In genomic region chr11:53520122-53520978, GRCm38 (mm10) we compare ENCODE assay signal across 9 mouse cellular contexts. TPM values are rescaled to one million over a fixed set of nuclear protein-coding genes. Genes with fewer than 3 reads are reported as not detected.
DNase-seq lines count a peak whose midpoint lies in the region; ATAC-seq lines count a peak whose summit lies in the region.
"Had no signal": no experiment of that assay in that cellular context is flagged by ENCODE, and none has a peak within 500 bp of the region (broad histone marks: within the 10 kb centered on the region; RNA-seq: fewer than 3 reads in every experiment).

No protein-coding gene starts in this region.

- DNase-seq in ZHBTc4 (ENCODE audit: low read depth, low spot score): peak; percentile 61
- peak; percentile 74 to 79 for DNase-seq in cerebellum, postnatal 14 days
- peak; percentile 40 to 57 for DNase-seq in frontal cortex, postnatal 25 days (ENCODE audit: low spot score in 2 of 2)
- peak; percentile 30 for DNase-seq in hindbrain, embryonic 14.5 days (ENCODE audit: low spot score)
- DNase-seq in left cerebral cortex, adult 8-10 months (ENCODE audit: low spot score in 2 of 2): peak; percentile 54 to 82
- peak; percentile 65 for DNase-seq in lung, postnatal 4 days
- DNase-seq in right cerebral cortex, postnatal 25 days: peak; percentile 81

- no peaks in the 10 kb centered on the region for H3K36me3 ChIP-seq in hindbrain, embryonic 14.5 days (replicated peaks; ENCODE audit: control insufficient read depth, insufficient read depth)

- peak overlapping the region; percentile 78 for H3K4me3 ChIP-seq in hindbrain, embryonic 14.5 days (replicated peaks; ENCODE audit: low read length)

- no peaks in the 10 kb centered on the region for H3K9me3 ChIP-seq in hindbrain, embryonic 14.5 days (ENCODE audit: control insufficient read depth, low read length)

- peak overlapping the region; percentile 57 for H3K4me2 ChIP-seq in hindbrain, embryonic 14.5 days (replicated peaks)

- peak overlapping the region; percentile 48 for H3K27ac ChIP-seq in hindbrain, embryonic 14.5 days

- no peak; the same call in none of the 2 replicates for ATAC-seq in hindbrain, embryonic 14.5 days (ENCODE audit: low FRiP score)
- ATAC-seq in monocyte, adult 5-6 weeks (replicated peaks; ENCODE audit: insufficient number of reproducible peaks, low FRiP score, low TSS enrichment, poor library complexity, severe bottlenecking): no peak

- WGBS in hindbrain, embryonic 14.5 days: 3% methylated on average over 24 of the region's 24 CpGs

- H3K4me1 ChIP-seq in hindbrain, embryonic 14.5 days (replicated peaks; ENCODE audit: control insufficient read depth, insufficient read depth, low read length): peaks cover 11% of the 10 kb centered on the region

- H3K27me3 ChIP-seq in hindbrain, embryonic 14.5 days (ENCODE audit: control insufficient read depth, insufficient read depth, low read length): peaks cover 10% of the 10 kb centered on the region

- H3K9ac ChIP-seq in hindbrain, embryonic 14.5 days: peak overlapping the region; percentile 91

RNA-seq across cellular contexts. Expression of gene Sept8, which starts 1.3 kb away (rescaled TPM):
- 21.6 and 23.7 TPM in 2 replicates for polyA plus RNA-seq in hindbrain, embryonic 14.5 days (2014; fragmentation: Nextera tagmentation; extraction: Ambion mirVana)
- total RNA-seq in left cerebral cortex, adult 8-10 months (2022): 100 to 1,000 TPM; 279 to 287 (median 284) TPM
- total RNA-seq in monocyte, adult 5-6 weeks (2017): 2.9 to 4.1 TPM (median 3.8 TPM) in 3 replicates

RNA-seq across cellular contexts. Expression of gene Sowaha, which starts 40.3 kb away (rescaled TPM):
- 1.3 and 1.4 TPM in 2 replicates for polyA plus RNA-seq in hindbrain, embryonic 14.5 days (2014; fragmentation: Nextera tagmentation; extraction: Ambion mirVana)
- total RNA-seq in left cerebral cortex, adult 8-10 months (2022): 10 to 100 TPM; 62.2 to 73.5 (median 64.2) TPM
- total RNA-seq in monocyte, adult 5-6 weeks (2017): not detected in 3 replicates
- total RNA-seq: neutrophil, adult 5-6 weeks had no signal

RNA-seq across cellular contexts. Expression of gene Gm9945, which starts 40.4 kb away (rescaled TPM):
- polyA plus RNA-seq in hindbrain, embryonic 14.5 days (2014; fragmentation: Nextera tagmentation; extraction: Ambion mirVana): 0.36 TPM in 1 of 2 replicates, not detected in the other
- total RNA-seq in left cerebral cortex, adult 8-10 months (2022): 1 to 10 TPM; 1.8 to 3.3 (median 2.1) TPM
- total RNA-seq in monocyte, adult 5-6 weeks (2017): not detected in 3 replicates
- total RNA-seq: neutrophil, adult 5-6 weeks had no signal

RNA-seq across cellular contexts. Expression of gene Kif3a, which starts 46.8 kb away (rescaled TPM):
- 278 and 302 TPM in 2 replicates for polyA plus RNA-seq in hindbrain, embryonic 14.5 days (2014; fragmentation: Nextera tagmentation; extraction: Ambion mirVana)
- 100 to 1,000 TPM; 120 to 121 (median 121) TPM for total RNA-seq in left cerebral cortex, adult 8-10 months (2022)
- 2.8 to 6.1 TPM (median 3.6 TPM) in 3 replicates for total RNA-seq in monocyte, adult 5-6 weeks (2017)

RNA-seq across cellular contexts. Expression of gene Gm9837, which starts 50.1 kb away (rescaled TPM):
- not detected in 2 replicates for polyA plus RNA-seq in hindbrain, embryonic 14.5 days (2014; fragmentation: Nextera tagmentation; extraction: Ambion mirVana)
- total RNA-seq in left cerebral cortex, adult 8-10 months (2022): not detected
- not detected in 3 replicates for total RNA-seq in monocyte, adult 5-6 weeks (2017)
- total RNA-seq: neutrophil, adult 5-6 weeks had no signal

Comparison
In these comparisons a context has a peak if more than half of its experiments do, and no peak if none do; other contexts are left out.
1. DNase-seq: peak in every context shown above with its lines; median percentile 81 in right cerebral cortex, postnatal 25 days; 76 in cerebellum, postnatal 14 days; 68 in left cerebral cortex, adult 8-10 months; 65 in lung, postnatal 4 days; 61 in ZHBTc4; 48 in frontal cortex, postnatal 25 days; 30 in hindbrain, embryonic 14.5 days.
2. RNA of gene Sept8, which starts 1.3 kb away (total RNA-seq): 279 to 287 TPM in left cerebral cortex, adult 8-10 months; 2.9 to 4.1 TPM in monocyte, adult 5-6 weeks; every median in the first group is over 10 times any median in the second.
3. RNA of gene Sowaha, which starts 40.3 kb away (total RNA-seq): 62.2 to 73.5 TPM in left cerebral cortex, adult 8-10 months; not detected in monocyte, adult 5-6 weeks; every median in the first group is over 10 times any median in the second.